Mouse (Mus musculus) G1E (cell line): ENCODE results near the gene Col6a2.

Experiments
- CTCF ChIP-seq: IDR thresholded peaks from 2 replicates; pipeline ENCODE4 v1.5.1; 2012; ENCODE audit warnings: low read depth, low read length, inconsistent platforms, mixed read lengths
- GATA1 ChIP-seq: IDR thresholded peaks from 2 replicates; pipeline ENCODE4 v1.6.1; 2012; ENCODE audit warnings: borderline replicate concordance, low read length, inconsistent platforms, mixed read lengths
- POLR2AphosphoS5 ChIP-seq: IDR thresholded peaks from 2 replicates; pipeline ENCODE4 v1.6.1; 2012; ENCODE audit warnings: low read depth, low read length, inconsistent platforms; ENCODE audit not compliant: insufficient replicate concordance
- TAL1 ChIP-seq: conservative IDR thresholded peaks from 2 replicates; pipeline ENCODE4 v1.6.1; 2012; ENCODE audit warnings: low read depth, low read length, inconsistent platforms, mixed read lengths

DNA sequence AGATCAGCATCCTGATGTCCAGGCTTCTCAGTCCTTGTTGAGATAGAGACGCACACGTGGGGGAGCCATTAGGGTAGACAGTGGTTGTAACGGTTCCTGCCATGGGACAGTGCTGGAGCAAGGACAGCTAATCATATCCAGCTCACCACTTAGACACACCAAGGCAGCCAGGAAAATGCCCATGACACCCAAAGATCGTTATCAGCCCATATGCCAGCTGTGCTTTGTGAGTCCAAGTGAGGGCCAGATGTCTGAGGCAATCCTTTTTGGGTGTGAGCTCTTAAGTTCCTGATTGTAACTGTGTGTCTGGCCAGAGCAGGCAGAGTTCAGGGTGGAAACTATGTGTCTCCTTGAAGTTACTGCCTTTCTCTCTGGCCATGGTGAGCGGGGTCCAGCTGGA lies 69.4 kb downstream of the Col6a2 start:
- TF ChIP-seq CTCF (no peak), GATA1 (no peak), POLR2AphosphoS5 (no peak), TAL1 (no peak)
